Mouse (Mus musculus): Measurements from ENCODE around the gene Clstn2. TPM values are rescaled to one million over a fixed set of nuclear protein-coding genes. Genes with fewer than 3 reads are reported as not detected.

Clstn2 gene
- total and polyA plus RNA-seq, 3 experiments, result not detected

DNA sequence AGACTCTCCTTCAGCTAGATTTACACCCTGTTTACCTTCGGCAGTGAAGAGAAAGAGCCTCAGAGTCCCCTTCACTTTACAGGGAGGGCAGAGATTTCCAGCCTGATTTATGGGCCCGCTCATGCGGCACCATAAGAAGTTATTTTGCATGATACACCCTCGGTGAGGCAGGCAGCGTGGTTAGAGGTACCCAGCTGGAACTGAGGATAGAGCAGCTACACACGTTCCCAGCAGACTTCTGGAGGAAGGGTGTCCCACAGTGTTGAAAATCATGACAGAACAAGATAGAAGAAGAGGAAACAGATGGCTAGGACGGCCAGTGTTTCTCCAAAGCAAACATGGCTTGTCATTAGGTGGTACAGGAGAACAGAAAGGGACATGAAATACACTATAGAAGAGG is 390.6 kb downstream of the Clstn2 start:
- no peaks in the 10 kb centered on the region for H3K36me3 ChIP-seq (replicated peaks in 1 of 2; ENCODE audit: control insufficient read depth in 1 of 2, insufficient read depth in 1 of 2, low read length in 1 of 2)
- H3K4me1 ChIP-seq (ENCODE audit: control insufficient read depth in 1 of 2, insufficient read depth in 2 of 2), result no peaks in the 10 kb centered on the region
- dilution Hi-C loops (cut with MboI; ENCODE audit: extremely low pct_ligation_motif_present, extremely low pct_unique_long_range_greater_than_20kb, low sequenced_read_pairs) (no loop called here), in situ Hi-C loops (cut with MboI; ENCODE audit: low pct_ligation_motif_present, low pct_unique_long_range_greater_than_20kb, low sequenced_read_pairs) (no loop called here)
- H3K27me3 ChIP-seq (replicated peaks), result no peaks in the 10 kb centered on the region
- H3K4me3 ChIP-seq (replicated peaks in 1 of 3; ENCODE audit: low read depth in 2 of 3, low read length in 2 of 3, poor library complexity in 1 of 3), result no peak overlapping the region
- no peak for TF ChIP-seq E2F4 (IDR thresholded peaks at IDR 0.05; ENCODE audit: insufficient replicate concordance, low read depth, low read length)
- TF ChIP-seq SIN3A (IDR thresholded peaks at IDR 0.05; ENCODE audit: low read length), result no peak
- no peak for TF ChIP-seq EP300 (IDR thresholded peaks at IDR 0.05; ENCODE audit: low read length)
- H3K9me3 ChIP-seq (replicated peaks; ENCODE audit: low read length), result peaks cover 92% of the 10 kb centered on the region
- H3K4me2 ChIP-seq (ENCODE audit: insufficient read depth, low read depth, poor library complexity, severe bottlenecking), result no peak overlapping the region
- DNase-seq (ENCODE audit: extremely low read depth), result no peak
- no peaks in the 10 kb centered on the region for H3K79me2 ChIP-seq (replicated peaks; ENCODE audit: control insufficient read depth, extremely low read depth, insufficient read depth, poor library complexity, severe bottlenecking)
- no peak overlapping the region for H3K9ac ChIP-seq (ENCODE audit: insufficient read depth, low read depth)
- no peak overlapping the region for H3K27ac ChIP-seq (ENCODE audit: insufficient read depth, low read depth)

DNA sequence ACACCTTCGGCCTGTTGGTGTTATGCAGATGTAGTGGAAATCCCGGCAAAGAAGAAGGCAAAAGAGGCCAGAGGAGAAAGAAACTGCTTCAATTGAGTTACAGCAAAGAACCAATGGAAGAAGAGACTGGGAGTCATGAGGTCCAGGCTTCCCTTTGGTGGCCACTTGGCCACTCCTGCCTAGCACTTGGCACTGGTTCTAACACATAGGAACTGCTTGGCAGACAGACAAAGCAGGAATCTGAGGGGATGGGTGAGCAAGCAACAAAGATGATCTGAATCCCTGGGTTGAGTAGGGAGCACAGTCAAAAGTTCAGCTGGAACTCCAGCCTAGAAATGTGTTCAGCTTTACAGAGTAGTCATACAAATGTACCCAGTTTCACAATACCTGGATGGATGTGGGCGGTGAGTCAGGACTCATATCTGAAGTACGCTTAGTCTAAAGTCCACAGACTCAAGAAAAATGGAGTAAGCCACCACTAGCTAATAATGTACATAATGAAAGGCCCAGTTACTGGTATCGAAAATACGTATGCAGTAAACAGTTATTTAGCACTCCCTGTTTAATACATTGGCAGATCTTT is 392.9 kb downstream of the Clstn2 start:
- Histone ChIP-seq H3K27me3 (replicated peaks) (no peaks in the 10 kb centered on the region), H3K4me2 (ENCODE audit: insufficient read depth, low read depth, poor library complexity, severe bottlenecking) (no peak overlapping the region), H3K36me3 (replicated peaks in 1 of 2; ENCODE audit: control insufficient read depth in 1 of 2, insufficient read depth in 1 of 2, low read length in 1 of 2) (no peaks in the 10 kb centered on the region), H3K4me3 (replicated peaks in 1 of 3; ENCODE audit: low read depth in 2 of 3, low read length in 2 of 3, poor library complexity in 1 of 3) (no peak overlapping the region), H3K9me3 (replicated peaks; ENCODE audit: low read length) (peaks cover 87% of the 10 kb centered on the region), H3K9ac (ENCODE audit: insufficient read depth, low read depth) (no peak overlapping the region), H3K27ac (ENCODE audit: insufficient read depth, low read depth) (no peak overlapping the region; the same call in 1 of the 2 replicates), H3K4me1 (ENCODE audit: control insufficient read depth in 1 of 2, insufficient read depth in 2 of 2) (no peaks in the 10 kb centered on the region), H3K79me2 (replicated peaks; ENCODE audit: control insufficient read depth, extremely low read depth, insufficient read depth, poor library complexity, severe bottlenecking) (no peaks in the 10 kb centered on the region)
- dilution Hi-C loops (cut with MboI; ENCODE audit: extremely low pct_ligation_motif_present, extremely low pct_unique_long_range_greater_than_20kb, low sequenced_read_pairs) (no loop called here), in situ Hi-C loops (cut with MboI; ENCODE audit: low pct_ligation_motif_present, low pct_unique_long_range_greater_than_20kb, low sequenced_read_pairs) (no loop called here)
- DNase-seq (ENCODE audit: extremely low read depth), result no peak
- TF ChIP-seq MEF2A (IDR thresholded peaks at IDR 0.05; ENCODE audit: borderline replicate concordance, low read depth, low read length), result no peak
- no peak for TF ChIP-seq NELFE (IDR thresholded peaks at IDR 0.05; ENCODE audit: low read depth, low read length)
- no peak for TF ChIP-seq ELF1 (IDR thresholded peaks at IDR 0.05; ENCODE audit: low read depth, low read length)
- TF ChIP-seq HCFC1 (IDR thresholded peaks at IDR 0.05; ENCODE audit: low read depth, low read length), result no peak
- no peak for TF ChIP-seq EP300 (IDR thresholded peaks at IDR 0.05; ENCODE audit: low read length)
- TF ChIP-seq SIN3A (IDR thresholded peaks at IDR 0.05; ENCODE audit: low read length), result no peak
- no peak for TF ChIP-seq E2F4 (IDR thresholded peaks at IDR 0.05; ENCODE audit: insufficient replicate concordance, low read depth, low read length)

DNA sequence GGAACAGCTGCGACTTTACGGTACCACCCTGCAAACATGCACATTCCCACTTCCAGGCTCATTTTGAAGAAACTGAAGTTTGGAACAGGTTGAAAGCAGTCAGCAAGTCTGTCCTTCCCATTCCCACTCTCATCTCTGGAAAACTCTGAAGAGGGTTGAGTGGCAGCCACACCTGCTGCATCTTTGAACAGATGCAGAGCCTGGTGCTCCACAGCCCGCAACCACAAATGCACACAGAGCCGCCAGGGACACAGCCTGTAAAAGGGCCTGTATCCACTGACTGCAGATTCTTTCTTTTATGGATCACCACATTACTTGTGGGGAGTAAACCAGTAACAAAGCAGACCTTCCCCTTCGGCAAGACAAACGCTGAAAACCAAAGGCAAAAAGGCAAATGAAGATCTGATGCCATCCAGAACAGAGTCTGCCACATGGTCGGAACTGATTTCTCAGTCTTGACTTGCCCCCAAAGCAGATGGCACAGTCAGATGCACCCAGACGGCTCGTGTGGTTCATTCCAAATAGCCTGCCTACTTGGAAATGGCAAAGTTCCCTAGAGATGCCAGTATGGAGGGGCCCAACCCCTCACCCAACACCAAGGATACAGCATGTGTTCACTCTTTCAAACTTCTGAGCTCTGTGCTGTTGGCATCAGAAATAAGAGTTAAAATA is 394.2 kb downstream of the Clstn2 start:
- Histone ChIP-seq H3K4me1 (ENCODE audit: control insufficient read depth in 1 of 2, insufficient read depth in 2 of 2) (no peaks in the 10 kb centered on the region), H3K79me2 (replicated peaks; ENCODE audit: control insufficient read depth, extremely low read depth, insufficient read depth, poor library complexity, severe bottlenecking) (no peaks in the 10 kb centered on the region), H3K4me3 (replicated peaks in 1 of 3; ENCODE audit: low read depth in 2 of 3, low read length in 2 of 3, poor library complexity in 1 of 3) (no peak overlapping the region), H3K36me3 (replicated peaks in 1 of 2; ENCODE audit: control insufficient read depth in 1 of 2, insufficient read depth in 1 of 2, low read length in 1 of 2) (no peaks in the 10 kb centered on the region), H3K9ac (ENCODE audit: insufficient read depth, low read depth) (no peak overlapping the region), H3K27me3 (replicated peaks) (no peaks in the 10 kb centered on the region), H3K9me3 (replicated peaks; ENCODE audit: low read length) (peaks cover 87% of the 10 kb centered on the region), H3K4me2 (ENCODE audit: insufficient read depth, low read depth, poor library complexity, severe bottlenecking) (no peak overlapping the region), H3K27ac (ENCODE audit: insufficient read depth, low read depth) (no peak overlapping the region)
- in situ Hi-C loops (cut with MboI; ENCODE audit: low pct_ligation_motif_present, low pct_unique_long_range_greater_than_20kb, low sequenced_read_pairs) (no loop called here), dilution Hi-C loops (cut with MboI; ENCODE audit: extremely low pct_ligation_motif_present, extremely low pct_unique_long_range_greater_than_20kb, low sequenced_read_pairs) (no loop called here)
- no peak for DNase-seq (ENCODE audit: extremely low read depth)
- TF ChIP-seq MAX (IDR thresholded peaks at IDR 0.05; ENCODE audit: low read length) (no peak), E2F4 (IDR thresholded peaks at IDR 0.05; ENCODE audit: insufficient replicate concordance, low read depth, low read length) (no peak), ZMIZ1 (IDR thresholded peaks at IDR 0.05; ENCODE audit: low read depth, low read length) (no peak), MAFK (IDR thresholded peaks at IDR 0.05; ENCODE audit: insufficient replicate concordance, low read length) (no peak), SIN3A (IDR thresholded peaks at IDR 0.05; ENCODE audit: low read length) (no peak), ELF1 (IDR thresholded peaks at IDR 0.05; ENCODE audit: low read depth, low read length) (no peak), CHD2 (IDR thresholded peaks at IDR 0.05; ENCODE audit: low read length) (no peak), TBP (conservative IDR thresholded peaks at IDR 0.05; ENCODE audit: low read depth, low read length) (no peak), BHLHE40 (IDR thresholded peaks at IDR 0.05; ENCODE audit: low read depth, low read length) (no peak), SMC3 (IDR thresholded peaks at IDR 0.05; ENCODE audit: low read depth, low read length) (no peak), TCF12 (IDR thresholded peaks at IDR 0.05; ENCODE audit: low read depth, low read length) (no peak), RCOR1 (conservative IDR thresholded peaks at IDR 0.05; ENCODE audit: low read depth, low read length) (no peak), ZNF384 (IDR thresholded peaks at IDR 0.05; ENCODE audit: low read depth, low read length) (no peak), NELFE (IDR thresholded peaks at IDR 0.05; ENCODE audit: low read depth, low read length) (no peak), GABPA (IDR thresholded peaks at IDR 0.05; ENCODE audit: insufficient replicate concordance, low read depth, low read length) (no peak), ETS1 (conservative IDR thresholded peaks at IDR 0.05; ENCODE audit: low read depth, low read length) (no peak), CTCF (conservative IDR thresholded peaks at IDR 0.05 in 1 of 2, IDR thresholded peaks at IDR 0.05 in 1 of 2; ENCODE audit: low read depth in 2 of 2, low read length in 2 of 2) (no peak), HCFC1 (IDR thresholded peaks at IDR 0.05; ENCODE audit: low read depth, low read length) (no peak), USF2 (conservative IDR thresholded peaks at IDR 0.05; ENCODE audit: low read depth, low read length) (no peak)

All from CH12.LX (cell line).